Mouse (Mus musculus) thymus, postnatal 4 days (tissue): ENCODE measurements around the gene Klhdc4.

ENCODE experiments used
- DNase-seq: peaks from one replicate; pipeline ENCODE4 v3.0.0; 2021

Klhdc4 gene

GRCm38 (mm10) chr8:121849303-121849702 lies 19.9 kb upstream of the Klhdc4 start:
- DNase-seq: peak; percentile 5

GRCm38 (mm10) chr8:121848495-121848894 lies 19.1 kb upstream of the Klhdc4 start:
- DNase-seq: peak; percentile 6

- DNase-seq: no peak
Observed at GRCm38 (mm10) chr8:121847987-121848386, 18.6 kb upstream of the Klhdc4 start.

GRCm38 (mm10) chr8:121847261-121847822 lies 18.0 kb upstream of the Klhdc4 start:
- DNase-seq: peak; percentile 2

- DNase-seq: no peak
Observed at GRCm38 (mm10) chr8:121846815-121847214, 17.4 kb upstream of the Klhdc4 start.

GRCm38 (mm10) chr8:121844765-121845164 lies 15.4 kb upstream of the Klhdc4 start:
- DNase-seq: peak; percentile 3

- peak; percentile 1 for DNase-seq
Observed at GRCm38 (mm10) chr8:121843184-121843733, 13.9 kb upstream of the Klhdc4 start.

GRCm38 (mm10) chr8:121842064-121842955 lies 12.9 kb upstream of the Klhdc4 start:
- DNase-seq: peak; percentile 3

GRCm38 (mm10) chr8:121841242-121841641 lies 11.9 kb upstream of the Klhdc4 start:
- peak; percentile 81 for DNase-seq

- peak; percentile 84 for DNase-seq
Observed at GRCm38 (mm10) chr8:121832503-121832902, 3.1 kb upstream of the Klhdc4 start.

GRCm38 (mm10) chr8:121832061-121832460 lies 2.7 kb upstream of the Klhdc4 start:
- peak; percentile 3 for DNase-seq

GRCm38 (mm10) chr8:121829777-121830362 lies 501 bp upstream of the Klhdc4 start:
- no peak for DNase-seq

- peak; percentile 3 for DNase-seq
Observed at GRCm38 (mm10) chr8:121828376-121829023, 869 bp downstream of the Klhdc4 start.

- peak; percentile 3 for DNase-seq
Observed at GRCm38 (mm10) chr8:121827726-121828125, 1.6 kb downstream of the Klhdc4 start.

GRCm38 (mm10) chr8:121821770-121822169 lies 7.6 kb downstream of the Klhdc4 start:
- DNase-seq: no peak

- DNase-seq: peak; percentile 2
Observed at GRCm38 (mm10) chr8:121821320-121821719, 8.0 kb downstream of the Klhdc4 start.

GRCm38 (mm10) chr8:121820840-121821239 lies 8.5 kb downstream of the Klhdc4 start:
- peak; percentile 1 for DNase-seq

GRCm38 (mm10) chr8:121818226-121818625 lies 11.1 kb downstream of the Klhdc4 start:
- DNase-seq: no peak

GRCm38 (mm10) chr8:121811931-121812570 lies 17.3 kb downstream of the Klhdc4 start:
- DNase-seq: no peak

GRCm38 (mm10) chr8:121811502-121811901 lies 17.9 kb downstream of the Klhdc4 start:
- no peak for DNase-seq

- no peak for DNase-seq
Observed at GRCm38 (mm10) chr8:121809524-121810155, 19.7 kb downstream of the Klhdc4 start.

GRCm38 (mm10) chr8:121808032-121808431 lies 21.3 kb downstream of the Klhdc4 start:
- DNase-seq: no peak
